Mouse (Mus musculus): ENCODE measurements around the gene Rasd1. TPM values are rescaled to one million over a fixed set of nuclear protein-coding genes. Genes with fewer than 3 reads are reported as not detected.

The Rasd1 gene
- polyA plus RNA-seq (2014; fragmentation: Illumina TruSeq; extraction: RNeasy Lipid Tissue Mini Kit (QIAGEN cat#74804); ENCODE audit: low read depth, low replicate concordance), result 4.2 TPM

GRCm38 (mm10) chr11:59964818-59965217 is at the start of gene Rasd1:
TSS of gene Rasd1 (minus strand) at chr11:59964944.

GRCm38 (mm10) chr11:59947752-59948400 is 16.9 kb downstream of the Rasd1 start, which contains the start of gene Med9:
TSS of gene Med9 (plus strand) at chr11:59948206.

Other genes starting within 250 kb of the Rasd1 start
- gene Pld6, start 177.3 kb downstream of the Rasd1 start, polyA plus RNA-seq (2014; fragmentation: Illumina TruSeq; extraction: RNeasy Lipid Tissue Mini Kit (QIAGEN cat#74804); ENCODE audit: low read depth, low replicate concordance), result 1.1 TPM
- 55.2 TPM for gene Flcn, start 154.9 kb downstream of the Rasd1 start, polyA plus RNA-seq (2014; fragmentation: Illumina TruSeq; extraction: RNeasy Lipid Tissue Mini Kit (QIAGEN cat#74804); ENCODE audit: low read depth, low replicate concordance)
- gene Nt5m, start 125.5 kb downstream of the Rasd1 start, polyA plus RNA-seq (2014; fragmentation: Illumina TruSeq; extraction: RNeasy Lipid Tissue Mini Kit (QIAGEN cat#74804); ENCODE audit: low read depth, low replicate concordance), result 23.6 TPM
- gene Cops3, start 125.1 kb downstream of the Rasd1 start, polyA plus RNA-seq (2014; fragmentation: Illumina TruSeq; extraction: RNeasy Lipid Tissue Mini Kit (QIAGEN cat#74804); ENCODE audit: low read depth, low replicate concordance), result 106 TPM
- 28.3 TPM for gene Med9, start 16.7 kb downstream of the Rasd1 start, polyA plus RNA-seq (2014; fragmentation: Illumina TruSeq; extraction: RNeasy Lipid Tissue Mini Kit (QIAGEN cat#74804); ENCODE audit: low read depth, low replicate concordance)
- gene Pemt, start 81.5 kb upstream of the Rasd1 start, polyA plus RNA-seq (2014; fragmentation: Illumina TruSeq; extraction: RNeasy Lipid Tissue Mini Kit (QIAGEN cat#74804); ENCODE audit: low read depth, low replicate concordance), result 2.5 TPM
- 19.7 TPM for gene Rai1, start 140.1 kb upstream of the Rasd1 start, polyA plus RNA-seq (2014; fragmentation: Illumina TruSeq; extraction: RNeasy Lipid Tissue Mini Kit (QIAGEN cat#74804); ENCODE audit: low read depth, low replicate concordance)

Data from heart, adult 10 weeks (tissue).